Mouse (Mus musculus): ENCODE results near the gene Zfp28. TPM values are rescaled to one million over a fixed set of nuclear protein-coding genes. Genes with fewer than 3 reads are reported as not detected.
A peak's percentile ranks its signal among the peaks of the same experiment; 100 is the strongest.

Zfp28 gene
- polyA plus RNA-seq, 1 experiment from 2014 or later = 15.3 TPM

GRCm38 (mm10) chr7:6384011-6384410 lies 916 bp downstream of the Zfp28 start:
- no peaks in the 10 kb centered on the region for H3K36me3 ChIP-seq (ENCODE audit: control insufficient read depth, insufficient read depth, low read length)
- DNase-seq (ENCODE audit: low spot score) (no peak), ATAC-seq (ENCODE audit: low FRiP score) (peak; percentile 15; the same call in 1 of the 2 replicates)
- no peak overlapping the region for H3K27ac ChIP-seq (ENCODE audit: low read depth, low read length)
- H3K4me2 ChIP-seq (replicated peaks; ENCODE audit: low read depth, low read length) = peak overlapping the region; percentile 70
- no peaks in the 10 kb centered on the region for H3K4me1 ChIP-seq (replicated peaks; ENCODE audit: control insufficient read depth, insufficient read depth, low read length)
- H3K9ac ChIP-seq (ENCODE audit: low read depth, low read length) = peak overlapping the region; percentile 67
- WGBS = 70% methylated on average over 8 of the region's 8 CpGs
- peak overlapping the region; percentile 59 for H3K4me3 ChIP-seq (ENCODE audit: low read depth, low read length)
- no peaks in the 10 kb centered on the region for H3K27me3 ChIP-seq (ENCODE audit: control insufficient read depth, insufficient read depth, low read length)
- H3K9me3 ChIP-seq (ENCODE audit: control insufficient read depth, low read length) = no peaks in the 10 kb centered on the region

DNA sequence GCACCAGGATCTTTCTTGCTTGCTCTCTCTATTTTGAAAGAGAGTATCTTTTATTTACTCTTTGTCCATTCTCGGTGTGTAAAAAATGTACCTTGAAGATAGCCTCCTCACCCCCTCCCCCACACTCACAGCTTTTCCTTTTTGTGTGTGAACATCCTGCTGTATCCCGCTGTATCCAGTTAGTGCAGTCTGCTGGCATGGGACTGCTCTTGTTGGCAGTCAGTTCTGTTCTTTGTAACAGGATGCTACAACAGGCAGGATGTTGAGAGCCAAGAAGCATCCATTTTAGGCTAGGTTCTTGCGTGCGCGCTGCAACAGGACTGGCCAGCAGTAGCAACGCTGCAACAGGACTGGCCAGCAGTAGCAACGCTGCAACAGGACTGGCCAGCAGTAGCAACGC lies 3.9 kb downstream of the Zfp28 start:
- 94% methylated on average over 8 of the region's 8 CpGs for WGBS

GRCm38 (mm10) chr7:6388971-6389370 lies 5.9 kb downstream of the Zfp28 start:
- no peak overlapping the region for H3K27ac ChIP-seq (ENCODE audit: low read depth, low read length)
- H3K9ac ChIP-seq (ENCODE audit: low read depth, low read length) = no peak overlapping the region
- no peak overlapping the region for H3K4me2 ChIP-seq (replicated peaks; ENCODE audit: low read depth, low read length)
- 88% methylated on average over 5 of the region's 5 CpGs for WGBS
- H3K4me1 ChIP-seq (replicated peaks; ENCODE audit: control insufficient read depth, insufficient read depth, low read length) = no peaks in the 10 kb centered on the region
- no peak for ATAC-seq (ENCODE audit: low FRiP score)
- no peaks in the 10 kb centered on the region for H3K9me3 ChIP-seq (ENCODE audit: control insufficient read depth, low read length)
- no peak overlapping the region for H3K4me3 ChIP-seq (ENCODE audit: low read depth, low read length)
- no peaks in the 10 kb centered on the region for H3K36me3 ChIP-seq (ENCODE audit: control insufficient read depth, insufficient read depth, low read length)
- no peak for DNase-seq (ENCODE audit: low spot score)
- no peaks in the 10 kb centered on the region for H3K27me3 ChIP-seq (ENCODE audit: control insufficient read depth, insufficient read depth, low read length)

More for the DNA sequence above, 3.9 kb downstream of the Zfp28 start:
- no peak overlapping the region for H3K9ac ChIP-seq (ENCODE audit: low read depth, low read length)
- H3K4me3 ChIP-seq (ENCODE audit: low read depth, low read length) = no peak overlapping the region
- H3K4me2 ChIP-seq (replicated peaks; ENCODE audit: low read depth, low read length) = no peak overlapping the region
- H3K27ac ChIP-seq (ENCODE audit: low read depth, low read length) = no peak overlapping the region
- ATAC-seq (ENCODE audit: low FRiP score) = no peak
- no peaks in the 10 kb centered on the region for H3K4me1 ChIP-seq (replicated peaks; ENCODE audit: control insufficient read depth, insufficient read depth, low read length)
- no peaks in the 10 kb centered on the region for H3K9me3 ChIP-seq (ENCODE audit: control insufficient read depth, low read length)
- no peak for DNase-seq (ENCODE audit: low spot score)
- H3K36me3 ChIP-seq (ENCODE audit: control insufficient read depth, insufficient read depth, low read length) = no peaks in the 10 kb centered on the region
- H3K27me3 ChIP-seq (ENCODE audit: control insufficient read depth, insufficient read depth, low read length) = no peaks in the 10 kb centered on the region

- Histone ChIP-seq H3K4me1 (replicated peaks; ENCODE audit: control insufficient read depth, insufficient read depth, low read length) (no peaks in the 10 kb centered on the region), H3K36me3 (ENCODE audit: control insufficient read depth, insufficient read depth, low read length) (no peaks in the 10 kb centered on the region)
These were observed 6.4 kb downstream of the Zfp28 start for GRCm38 (mm10) chr7:6389449-6389848.

GRCm38 (mm10) chr7:6397996-6398975 lies 15.2 kb downstream of the Zfp28 start, which contains the start of gene Smim17:
Gene Smim17 (plus strand): TSS chr7:6398715.
- H3K9me3 ChIP-seq (ENCODE audit: control insufficient read depth, low read length) = no peaks in the 10 kb centered on the region
- 29% methylated on average over 25 of the region's 25 CpGs for WGBS
- H3K4me3 ChIP-seq (ENCODE audit: low read depth, low read length) = peak within 1 kb of the TSS; percentile 46
- peak; percentile 91 for ATAC-seq (ENCODE audit: low FRiP score)
- peak within 1 kb of the TSS; percentile 63 for H3K4me2 ChIP-seq (replicated peaks; ENCODE audit: low read depth, low read length)
- DNase-seq (ENCODE audit: low spot score) = peak; percentile 78
- no peaks in the 10 kb centered on the region for H3K4me1 ChIP-seq (replicated peaks; ENCODE audit: control insufficient read depth, insufficient read depth, low read length)
- no peaks in the 10 kb centered on the region; the same call in 1 of the 2 replicates for H3K36me3 ChIP-seq (ENCODE audit: control insufficient read depth, insufficient read depth, low read length)
- peak within 1 kb of the TSS; percentile 59 for H3K9ac ChIP-seq (ENCODE audit: low read depth, low read length)
- no peaks in the 10 kb centered on the region for H3K27me3 ChIP-seq (ENCODE audit: control insufficient read depth, insufficient read depth, low read length)
- no peak within 1 kb of the TSS for H3K27ac ChIP-seq (ENCODE audit: low read depth, low read length)

More at GRCm38 (mm10) chr7:6389449-6389848, 6.4 kb downstream of the Zfp28 start:
- no peak overlapping the region for H3K4me2 ChIP-seq (replicated peaks; ENCODE audit: low read depth, low read length)
- no peak overlapping the region for H3K4me3 ChIP-seq (ENCODE audit: low read depth, low read length)
- H3K9ac ChIP-seq (ENCODE audit: low read depth, low read length) = no peak overlapping the region
- H3K27ac ChIP-seq (ENCODE audit: low read depth, low read length) = no peak overlapping the region
- WGBS = 77% methylated on average over 5 of the region's 5 CpGs
- H3K9me3 ChIP-seq (ENCODE audit: control insufficient read depth, low read length) = no peaks in the 10 kb centered on the region
- DNase-seq (ENCODE audit: low spot score) (no peak), ATAC-seq (ENCODE audit: low FRiP score) (no peak)
- H3K27me3 ChIP-seq (ENCODE audit: control insufficient read depth, insufficient read depth, low read length) = no peaks in the 10 kb centered on the region

DNA sequence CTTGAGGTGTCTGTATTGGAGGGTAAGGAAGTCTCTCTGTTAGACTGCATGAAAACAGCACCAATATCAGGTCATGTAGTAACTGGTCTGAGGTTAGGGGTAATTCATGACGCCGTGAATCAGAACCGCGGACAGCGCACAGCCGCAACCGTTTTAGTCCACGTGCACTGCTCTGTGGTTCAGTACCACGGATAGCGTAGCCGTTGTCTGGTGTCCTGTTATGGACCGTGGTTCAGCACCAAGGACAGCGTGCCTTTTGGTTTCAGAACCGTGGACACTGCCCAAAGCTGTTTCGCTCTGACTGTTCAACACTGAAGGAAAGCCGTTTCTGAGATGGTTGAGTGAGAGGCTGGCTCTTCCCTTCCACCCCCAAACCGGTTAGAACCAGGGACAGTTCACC lies 26.9 kb downstream of the Zfp28 start, which contains the start of gene Gm20715:
Gene Gm20715 (plus strand): TSS at position 235 of the 400 bp plus-strand sequence.
- Histone ChIP-seq H3K9me3 (ENCODE audit: control insufficient read depth, low read length) (no peaks in the 10 kb centered on the region), H3K36me3 (ENCODE audit: control insufficient read depth, insufficient read depth, low read length) (no peaks in the 10 kb centered on the region), H3K4me3 (ENCODE audit: low read depth, low read length) (no peak within 1 kb of the TSS), H3K4me1 (replicated peaks; ENCODE audit: control insufficient read depth, insufficient read depth, low read length) (no peaks in the 10 kb centered on the region), H3K27me3 (ENCODE audit: control insufficient read depth, insufficient read depth, low read length) (no peaks in the 10 kb centered on the region), H3K9ac (ENCODE audit: low read depth, low read length) (no peak within 1 kb of the TSS), H3K4me2 (replicated peaks; ENCODE audit: low read depth, low read length) (no peak within 1 kb of the TSS), H3K27ac (ENCODE audit: low read depth, low read length) (no peak within 1 kb of the TSS)
- ATAC-seq (ENCODE audit: low FRiP score) (peak; percentile 75), DNase-seq (ENCODE audit: low spot score) (peak; percentile 91)
- WGBS = 1% methylated on average over 17 of the region's 17 CpGs

DNA sequence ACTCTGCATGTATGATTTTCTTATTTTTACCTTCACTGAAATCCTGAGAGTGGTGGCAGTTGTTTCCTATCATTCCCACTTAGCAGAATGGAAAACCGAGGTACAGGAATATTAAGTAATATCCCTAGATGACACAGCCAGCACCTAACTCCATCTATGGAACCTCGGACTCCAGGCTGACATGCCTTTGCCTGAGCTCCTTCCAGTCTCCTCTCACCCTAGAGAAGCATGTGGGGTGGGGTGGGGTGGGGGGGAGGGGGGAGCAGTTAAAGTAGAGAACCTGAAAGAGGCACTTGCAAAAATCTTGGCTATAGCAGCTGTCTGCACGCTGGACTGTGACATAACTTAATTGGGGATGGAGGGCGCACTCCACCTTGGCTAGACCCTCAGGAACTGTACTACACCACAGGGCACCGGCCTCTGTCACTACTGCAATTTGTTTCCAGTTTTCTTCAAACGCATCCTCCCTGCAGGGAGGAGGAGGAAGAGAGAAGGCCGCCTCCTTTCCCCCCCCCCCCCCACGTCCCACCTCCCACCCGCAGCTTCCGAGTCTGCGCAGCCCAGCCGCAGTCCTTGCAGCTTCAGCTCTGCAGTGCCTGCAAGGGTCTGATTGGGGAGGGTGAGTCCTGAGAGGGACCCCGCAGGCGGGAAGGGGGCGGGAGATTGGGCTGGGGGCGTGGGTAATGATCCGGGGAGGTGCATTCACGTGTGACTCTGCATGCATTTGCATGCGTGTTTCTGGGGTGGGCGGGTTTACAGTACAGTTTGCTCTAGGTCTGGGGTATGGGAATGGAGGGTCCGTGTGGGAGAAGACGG lies 31.7 kb downstream of the Zfp28 start:
- Histone ChIP-seq H3K9me3 (ENCODE audit: control insufficient read depth, low read length) (no peaks in the 10 kb centered on the region), H3K9ac (ENCODE audit: low read depth, low read length) (no peak overlapping the region), H3K4me1 (replicated peaks; ENCODE audit: control insufficient read depth, insufficient read depth, low read length) (no peaks in the 10 kb centered on the region), H3K4me3 (ENCODE audit: low read depth, low read length) (peak overlapping the region; percentile 19), H3K27me3 (ENCODE audit: control insufficient read depth, insufficient read depth, low read length) (no peaks in the 10 kb centered on the region), H3K4me2 (replicated peaks; ENCODE audit: low read depth, low read length) (peak overlapping the region; percentile 23), H3K27ac (ENCODE audit: low read depth, low read length) (no peak overlapping the region), H3K36me3 (ENCODE audit: control insufficient read depth, insufficient read depth, low read length) (no peaks in the 10 kb centered on the region)
- 6% methylated on average over 20 of the region's 22 CpGs for WGBS
- DNase-seq (ENCODE audit: low spot score) = peak; percentile 6
- ATAC-seq (ENCODE audit: low FRiP score) = peak; percentile 77

DNA sequence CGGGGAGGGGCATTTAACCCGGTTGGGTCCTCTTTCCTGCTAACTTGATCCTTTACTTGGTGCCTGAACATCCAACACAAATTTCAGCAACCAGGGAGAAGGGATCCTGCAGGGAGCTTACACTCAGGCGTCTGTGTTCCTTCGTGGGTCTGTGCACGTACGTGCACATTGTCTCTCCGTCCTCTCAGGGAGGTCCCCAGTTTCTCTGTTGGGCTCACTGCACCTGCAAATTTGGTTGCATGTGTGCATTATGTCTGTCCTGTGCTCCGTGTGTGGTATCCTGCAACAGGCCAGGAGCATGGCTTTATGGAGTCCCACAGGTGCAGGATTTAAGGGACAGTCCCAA lies 32.3 kb downstream of the Zfp28 start:
- peak; percentile 29 for ATAC-seq (ENCODE audit: low FRiP score)
- no peak for DNase-seq (ENCODE audit: low spot score)
- H3K4me3 ChIP-seq (ENCODE audit: low read depth, low read length) = peak overlapping the region; percentile 19; the same call in 1 of the 2 replicates
- no peaks in the 10 kb centered on the region for H3K36me3 ChIP-seq (ENCODE audit: control insufficient read depth, insufficient read depth, low read length)
- no peaks in the 10 kb centered on the region for H3K27me3 ChIP-seq (ENCODE audit: control insufficient read depth, insufficient read depth, low read length)
- H3K9ac ChIP-seq (ENCODE audit: low read depth, low read length) = no peak overlapping the region
- peak overlapping the region; percentile 23 for H3K4me2 ChIP-seq (replicated peaks; ENCODE audit: low read depth, low read length)
- no peaks in the 10 kb centered on the region for H3K9me3 ChIP-seq (ENCODE audit: control insufficient read depth, low read length)
- no peaks in the 10 kb centered on the region for H3K4me1 ChIP-seq (replicated peaks; ENCODE audit: control insufficient read depth, insufficient read depth, low read length)
- WGBS = 17% methylated on average over 8 of the region's 8 CpGs
- no peak overlapping the region for H3K27ac ChIP-seq (ENCODE audit: low read depth, low read length)

All from hindbrain, embryonic 11.5 days (tissue).